Mouse (Mus musculus) heart, postnatal 14 days (tissue): ENCODE measurements around the gene Gcc2. TPM values are rescaled to one million over a fixed set of nuclear protein-coding genes. Genes with fewer than 3 reads are reported as not detected.
"Not testable (repeated sequence)": the region's sequence is repeated elsewhere in the genome, so short reads cannot be mapped to it uniquely, and the experiment has no call there.

Experiments
- DNase-seq, 2 experiments: peaks; one replicate each; pipeline ENCODE4 v3.0.0; 2021 to 2022
- intact Hi-C: fragments of 180-260 bp; cut with DNase I; formaldehyde crosslinking; loops from one replicate; pipeline ENCODE4 v1.15.1; 2025
- total RNA-seq, 2 experiments: library from RNA; stranded (reverse); gene quantifications; 2 replicates each; pipeline ENCODE4 v1.2.3; 2021

Gcc2 gene
- total RNA-seq, 2 experiments from 2014 or later: 23.2 to 27.2 TPM

DNA sequence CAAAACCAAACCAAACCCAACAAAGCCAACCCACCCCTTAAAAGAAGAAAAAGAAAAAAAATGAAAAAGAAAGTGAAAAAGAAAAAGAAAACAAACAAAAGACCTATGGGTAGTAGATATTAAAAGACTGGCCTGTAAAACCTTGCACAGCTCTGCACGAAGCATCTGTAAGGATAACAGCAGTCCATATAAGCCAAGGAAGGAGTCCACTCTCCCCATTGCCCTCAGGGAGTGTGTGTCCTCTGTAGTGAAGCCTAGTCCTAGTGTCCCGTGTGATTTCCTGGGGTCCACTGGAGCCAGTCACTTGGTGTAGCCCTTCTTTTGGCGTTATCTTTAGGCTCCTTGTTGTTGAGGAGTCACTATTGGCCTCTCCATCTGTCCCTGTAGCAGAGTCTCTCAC, 25.3 kb upstream of the Gcc2 start:
- intact Hi-C loops: not testable (repeated sequence)

DNA sequence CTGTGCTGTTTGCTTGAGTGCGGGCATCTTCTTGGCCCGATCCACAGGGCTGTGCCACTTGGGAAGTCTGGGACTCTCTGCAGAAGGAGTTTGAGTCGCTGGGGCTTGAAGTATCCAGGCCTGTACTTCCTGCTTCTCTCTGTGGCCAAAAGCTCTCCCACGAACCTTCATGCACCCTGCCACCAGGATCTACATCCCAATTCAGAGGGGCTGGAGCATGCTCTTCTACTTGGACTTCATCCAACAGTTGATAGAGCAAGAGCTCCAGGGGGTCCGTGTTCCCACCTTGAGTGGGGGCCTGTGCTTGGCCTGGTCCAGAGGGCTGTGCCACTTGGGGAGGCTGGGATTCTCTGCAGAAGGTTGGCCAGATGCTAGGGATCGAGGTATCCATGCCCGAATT, 24.2 kb upstream of the Gcc2 start:
- intact Hi-C loops: not testable (repeated sequence)
- peak in 1 of 2 experiments; percentile 52 for DNase-seq

More for the DNA sequence above, 25.3 kb upstream of the Gcc2 start:
- DNase-seq: not testable (repeated sequence)

DNA sequence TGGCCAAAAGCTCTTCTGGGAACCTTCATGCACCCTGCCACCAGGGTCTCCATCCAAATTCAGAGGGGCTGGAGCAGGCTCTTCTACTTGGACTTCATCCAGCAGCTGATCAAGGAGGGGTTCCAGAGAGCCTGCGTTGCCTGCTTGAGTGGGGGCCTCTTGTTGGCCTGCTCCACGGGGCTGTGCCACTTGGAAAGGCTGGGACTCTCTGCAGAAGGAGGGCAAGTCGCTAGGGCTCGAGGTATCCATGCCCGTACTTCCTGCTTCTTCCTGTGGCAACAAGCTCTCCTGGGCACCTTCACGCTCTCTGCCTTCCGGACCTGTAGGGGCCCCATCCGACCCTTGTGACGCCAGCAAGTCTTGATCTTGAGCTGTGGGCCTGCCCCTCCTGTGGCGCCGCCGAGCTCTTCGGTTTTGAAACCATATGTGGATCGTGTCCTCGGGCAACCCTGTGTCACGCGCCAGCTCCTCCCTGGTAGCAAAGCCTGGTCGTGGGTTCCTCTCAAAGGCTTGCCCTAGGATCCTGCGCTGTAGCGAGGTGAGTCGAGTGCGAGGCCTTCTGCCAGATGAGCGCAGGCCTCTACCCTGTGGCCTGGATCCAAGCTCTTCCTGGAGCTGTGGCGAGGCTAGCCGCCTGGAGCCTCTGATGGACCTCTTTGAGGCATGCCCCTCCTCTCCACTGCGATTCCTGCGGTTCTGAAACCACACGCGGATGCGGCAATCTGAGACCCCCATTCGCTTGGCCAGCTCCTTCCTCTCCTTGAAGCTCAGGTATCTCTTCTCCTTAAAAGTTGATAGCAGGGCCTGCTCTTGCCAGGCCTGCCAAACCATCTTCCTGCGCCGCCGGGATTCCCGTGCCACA, 23.3 kb upstream of the Gcc2 start:
- peak; percentile 70 to 76 for DNase-seq
- intact Hi-C loops: not testable (repeated sequence)

DNA sequence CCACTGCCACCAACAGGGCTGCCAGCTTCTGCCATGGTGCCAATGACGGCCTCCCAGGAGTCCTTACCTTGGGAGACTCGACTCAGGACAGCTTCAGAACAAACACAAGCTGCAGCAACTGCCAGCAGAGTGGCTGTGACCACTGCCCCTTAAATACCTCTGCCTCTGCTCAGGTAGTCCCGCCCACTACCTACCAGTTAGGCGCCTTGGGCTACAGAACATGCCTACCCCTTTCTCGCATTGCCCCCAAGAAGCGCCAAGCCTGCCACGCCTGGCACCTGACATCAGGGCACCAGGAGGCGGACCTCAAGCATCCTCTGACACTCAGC, 22.7 kb upstream of the Gcc2 start, which contains the start of gene Duxf3:
Gene Duxf3 (minus strand): TSS at position 35 of the 329 bp plus-strand sequence.
- DNase-seq: peak in 1 of 2 experiments; percentile 29
- intact Hi-C loops: not testable (repeated sequence)

DNA sequence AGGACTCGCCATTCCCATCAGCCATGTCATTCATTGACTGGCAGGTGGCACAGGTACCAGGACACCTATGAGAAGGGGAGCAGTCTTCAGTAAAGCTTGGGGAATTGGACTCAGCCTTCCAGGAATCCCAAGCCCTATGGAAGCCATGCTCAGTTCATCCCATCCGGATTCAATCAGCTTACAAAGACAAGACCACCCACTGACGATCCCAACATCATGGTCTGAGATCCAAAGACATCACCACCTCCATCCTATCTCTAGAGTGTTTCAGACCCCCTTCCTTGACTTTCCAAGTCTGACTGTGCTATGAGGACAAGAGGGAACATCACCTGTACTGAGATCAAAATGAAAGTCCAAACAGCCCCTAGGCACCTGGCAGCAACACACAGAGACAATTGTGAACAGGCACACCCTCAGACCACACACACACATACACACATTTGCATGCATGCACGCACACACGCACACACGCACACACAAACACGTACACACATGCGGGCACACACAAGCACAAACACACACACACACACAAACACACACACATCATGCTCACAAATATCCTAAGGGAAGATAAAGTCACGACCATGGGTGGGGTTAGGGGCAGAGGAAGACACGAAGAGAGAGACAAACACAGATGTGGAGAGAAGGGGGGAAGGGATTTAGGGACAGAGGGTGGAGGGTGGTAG, 22.1 kb upstream of the Gcc2 start:
- intact Hi-C loops: not testable (repeated sequence)
- peak; percentile 22 to 29 for DNase-seq

DNA sequence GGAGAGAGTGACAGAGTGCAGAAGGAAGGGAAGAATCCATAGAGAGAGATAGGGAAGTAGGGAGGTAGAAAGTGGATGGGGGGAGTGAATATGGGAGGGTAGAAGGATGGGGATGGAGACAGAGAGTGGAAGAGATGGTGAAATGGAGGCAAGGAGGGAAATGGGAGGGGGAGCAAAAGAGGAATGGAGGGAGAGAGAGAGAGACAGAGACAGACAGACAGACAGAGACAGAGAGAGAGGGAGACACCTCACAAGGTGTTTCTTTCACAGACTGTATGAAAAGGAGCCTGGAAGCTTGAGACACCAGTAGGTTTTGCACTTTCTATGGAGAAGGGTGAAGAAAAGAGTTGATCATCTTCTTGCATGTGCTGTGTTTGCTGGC, 21.6 kb upstream of the Gcc2 start:
- intact Hi-C loops, DNase-seq: not testable (repeated sequence)

DNA sequence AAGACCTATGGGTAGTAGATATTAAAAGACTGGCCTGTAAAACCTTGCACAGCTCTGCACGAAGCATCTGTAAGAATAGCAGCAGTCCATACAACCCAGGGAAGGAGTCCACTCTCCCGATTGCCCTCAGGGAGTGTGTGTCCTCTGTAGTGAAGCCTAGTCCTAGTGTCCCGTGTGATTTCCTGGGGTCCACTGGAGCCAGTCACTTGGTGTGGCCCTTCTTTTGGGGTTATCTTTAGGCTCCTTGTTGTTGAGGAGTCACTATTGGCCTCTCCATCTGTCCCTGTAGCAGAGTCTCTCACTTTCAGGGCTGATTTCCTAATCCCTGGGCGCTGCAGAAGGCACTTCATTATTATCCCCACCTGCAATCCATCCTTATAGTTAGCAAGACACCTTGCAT, 20.3 kb upstream of the Gcc2 start:
- intact Hi-C loops: not testable (repeated sequence)
- DNase-seq: peak; percentile 18 to 19

DNA sequence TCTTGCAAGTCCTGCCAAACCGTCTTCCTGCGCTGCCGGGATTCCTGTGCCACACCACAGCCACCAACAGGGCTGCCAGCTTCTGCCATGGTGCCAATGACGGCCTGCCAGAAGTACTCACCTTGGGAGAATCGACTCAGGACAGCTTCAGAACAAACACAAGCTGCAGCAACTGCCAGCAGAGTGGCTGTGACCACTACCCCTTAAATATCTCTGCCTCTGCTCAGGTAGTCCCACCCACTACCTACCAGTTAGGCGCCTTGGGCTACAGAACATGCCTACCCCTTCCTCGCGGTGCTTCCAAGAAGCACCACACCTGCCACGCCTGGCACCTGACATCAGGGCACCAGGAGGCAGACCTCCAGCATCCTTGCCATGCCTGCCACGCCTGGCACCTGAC, 18.7 kb upstream of the Gcc2 start, which contains the start of gene Gm4981:
Gene Gm4981 (minus strand): TSS at position 89 of the 400 bp plus-strand sequence.
- DNase-seq: no peak
- intact Hi-C loops: no loop called here

DNA sequence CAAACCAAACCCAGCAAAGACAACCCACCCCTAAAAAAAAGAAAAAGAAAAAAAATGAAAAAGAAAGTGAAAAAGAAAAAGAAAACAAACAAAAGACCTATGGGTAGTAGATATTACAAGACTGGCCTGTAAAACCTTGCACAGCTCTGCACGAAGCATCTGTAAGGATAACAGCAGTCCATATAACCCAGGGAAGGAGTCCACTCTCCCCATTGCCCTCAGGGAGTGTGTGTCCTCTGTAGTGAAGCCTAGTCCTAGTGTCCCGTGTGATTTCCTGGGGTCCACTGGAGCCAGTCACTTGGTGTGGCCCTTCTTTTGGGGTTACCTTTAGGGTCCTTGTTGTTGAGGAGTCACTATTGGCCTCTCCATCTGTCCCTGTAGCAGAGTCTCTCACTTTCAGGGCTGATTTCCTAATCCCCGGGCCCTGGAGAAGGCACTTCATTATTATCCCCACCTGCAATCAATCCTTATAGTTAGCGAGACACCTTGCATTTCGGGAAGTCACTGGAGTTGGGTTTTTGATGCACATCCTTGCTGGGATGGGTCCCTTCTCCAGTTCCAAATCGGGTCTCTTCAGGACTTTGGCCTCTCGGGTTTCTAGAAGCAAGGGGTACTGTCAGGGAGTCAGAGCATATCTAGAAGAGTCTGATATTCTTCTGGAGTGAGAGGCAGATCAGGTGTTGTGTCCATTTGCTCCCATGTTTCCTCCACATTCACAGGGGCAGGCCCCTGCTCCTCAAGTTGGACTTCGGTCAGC, 16.1 kb upstream of the Gcc2 start:
- DNase-seq: peak; percentile 38 to 61
- intact Hi-C loops: not testable (repeated sequence)

DNA sequence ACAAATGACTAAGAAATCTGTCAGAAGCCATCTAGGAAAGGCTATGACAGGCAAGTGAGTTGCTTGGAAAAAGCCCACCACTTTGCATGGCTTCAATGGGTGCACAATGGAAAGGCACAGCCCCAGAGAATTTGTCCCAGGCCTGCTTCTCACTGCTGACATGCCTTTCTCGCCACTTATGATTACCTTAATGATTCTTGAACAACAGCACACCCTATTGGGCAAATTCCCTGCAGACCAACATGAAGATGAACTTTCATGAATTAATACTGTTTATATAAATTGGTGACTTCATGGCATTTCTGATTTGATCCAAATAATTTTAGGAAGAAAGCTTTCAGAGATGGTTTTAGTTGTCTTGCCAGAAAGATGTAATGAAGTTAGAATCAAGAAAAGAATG, 5.8 kb upstream of the Gcc2 start:
- intact Hi-C loops: no loop called here
- DNase-seq: no peak

DNA sequence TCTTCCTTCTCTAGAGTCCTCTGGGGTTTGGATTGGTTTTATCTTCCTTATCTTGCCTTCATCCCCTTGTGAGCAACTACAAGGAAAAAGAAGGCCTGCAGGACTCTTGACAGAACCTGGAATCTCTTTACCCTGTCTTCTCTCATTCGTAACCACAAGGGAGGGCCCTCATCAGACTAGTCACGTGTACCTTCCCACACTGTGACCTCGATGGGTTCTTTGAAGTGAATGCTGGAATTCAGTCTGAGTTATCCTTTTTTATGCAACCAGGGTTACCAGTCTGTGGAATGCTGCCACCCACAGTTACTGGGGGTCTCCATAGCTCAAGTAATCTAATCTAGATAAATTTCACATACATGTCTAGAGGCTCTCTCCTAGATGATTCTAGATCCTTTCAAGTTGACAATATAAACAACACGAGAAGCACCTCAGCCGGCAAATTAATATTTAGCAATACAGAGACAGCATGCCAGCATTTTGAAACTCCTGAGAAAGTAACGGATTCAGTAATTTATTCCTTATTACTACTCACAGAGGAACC, 592 bp upstream of the Gcc2 start:
- intact Hi-C loops: loop anchor here (5.0 kb wide), 1 partner anchor 68 kb away; the partner anchor contains the start of gene Lims1
- no peak for DNase-seq

DNA sequence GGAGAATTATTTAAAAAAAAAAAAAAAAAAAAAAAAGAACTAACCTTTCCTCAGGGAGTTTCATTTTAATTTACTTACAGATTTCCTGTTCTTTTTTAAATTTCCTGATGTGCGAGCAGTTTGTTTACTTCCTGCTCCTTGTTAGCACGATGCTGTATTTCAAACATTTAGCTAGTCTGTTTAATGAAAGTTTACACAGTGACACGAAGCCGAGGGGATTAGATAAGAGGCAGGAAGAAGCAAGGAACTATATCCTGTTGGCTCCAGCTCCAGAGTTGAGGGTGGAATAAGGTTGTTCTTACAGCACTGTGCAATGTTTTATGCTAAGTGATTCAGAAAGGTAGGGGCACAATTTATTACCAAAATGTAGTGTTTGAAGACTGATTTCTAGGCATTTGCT, 657 bp downstream of the Gcc2 start:
- intact Hi-C loops: loop anchor here (5.0 kb wide), 1 partner anchor 66 kb away; the partner anchor contains the start of gene Lims1
- peak in 1 of 2 experiments; percentile 6 for DNase-seq

DNA sequence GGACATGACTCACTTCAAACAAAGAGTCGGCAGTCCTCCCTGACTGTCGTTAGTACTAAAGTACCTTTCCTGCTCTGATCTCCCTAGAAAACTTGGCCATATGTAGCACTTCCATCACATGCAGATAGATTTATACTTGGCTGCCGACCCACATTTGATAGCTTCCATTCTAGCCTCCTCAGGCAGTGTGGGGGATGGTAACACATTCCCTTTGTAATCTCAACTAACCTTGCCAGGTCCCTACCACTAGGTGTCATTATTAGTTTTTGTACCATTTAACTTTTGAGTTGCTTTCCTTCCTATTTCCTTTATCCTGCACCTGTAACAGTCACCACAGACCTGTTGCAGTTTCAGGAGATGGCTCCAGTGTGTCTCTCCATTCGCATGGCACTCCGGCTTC, 3.2 kb downstream of the Gcc2 start:
- DNase-seq: no peak
- intact Hi-C loops: loop anchor here (5.0 kb wide), 1 partner anchor 64 kb away; the partner anchor contains the start of gene Lims1

DNA sequence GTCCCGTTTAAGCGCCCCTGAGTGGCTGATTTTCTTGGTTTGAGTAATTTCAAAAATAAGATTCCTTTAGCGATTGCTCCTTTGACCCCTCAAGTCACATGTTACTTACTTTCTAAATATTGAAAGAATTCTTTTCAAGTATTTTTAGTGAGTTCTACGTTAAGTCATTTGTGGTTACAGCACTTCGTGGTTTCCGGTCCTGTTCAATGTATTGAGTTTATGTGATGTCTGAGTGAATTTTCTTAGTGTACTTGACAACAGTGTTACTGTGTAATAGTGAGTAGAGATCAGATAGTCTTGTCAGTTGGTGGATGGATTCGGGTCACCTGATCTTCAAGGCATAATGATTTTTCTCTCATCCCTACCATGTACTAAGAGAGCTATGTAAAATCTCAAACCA, 26.9 kb downstream of the Gcc2 start:
- no peak for DNase-seq
- intact Hi-C loops: no loop called here

DNA sequence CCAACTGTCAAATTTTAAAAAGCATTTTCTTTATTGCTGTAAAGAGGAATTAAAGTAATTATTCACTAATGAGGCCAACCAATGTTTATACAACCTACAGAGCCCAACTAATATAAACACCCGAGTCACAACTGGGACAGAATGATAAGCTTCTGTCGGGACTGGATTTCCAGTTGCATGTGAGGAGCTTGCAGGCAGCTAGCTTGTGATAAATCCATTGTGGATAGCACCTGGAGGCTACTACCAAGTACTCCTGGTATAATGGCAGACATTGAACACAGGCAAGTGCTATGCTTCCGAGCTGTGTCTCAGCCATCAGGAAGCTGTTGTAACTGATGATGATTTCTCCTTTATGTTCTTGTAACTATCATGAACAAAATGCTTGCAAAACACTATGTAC, 35.4 kb downstream of the Gcc2 start:
- DNase-seq: no peak
- intact Hi-C loops: no loop called here

DNA sequence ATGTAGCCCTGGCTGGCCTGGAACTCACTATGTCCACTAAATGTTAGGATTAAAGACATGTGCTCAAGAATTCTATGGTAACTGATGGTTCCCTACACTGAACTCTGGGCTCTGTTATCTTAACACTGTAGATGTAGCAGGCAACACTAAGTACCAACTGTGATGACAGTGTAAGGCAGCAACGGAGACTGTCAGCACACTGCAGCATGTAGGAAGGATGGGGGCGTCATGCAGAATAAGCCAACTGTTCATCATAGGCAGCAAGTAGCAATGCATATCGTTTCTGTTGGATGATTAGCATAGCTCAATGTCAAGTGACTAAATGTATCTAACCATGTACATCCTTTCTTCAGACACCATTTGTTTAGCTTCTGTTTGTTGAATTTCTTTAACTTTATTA, 38.9 kb downstream of the Gcc2 start:
- no peak for DNase-seq
- intact Hi-C loops: no loop called here

DNA sequence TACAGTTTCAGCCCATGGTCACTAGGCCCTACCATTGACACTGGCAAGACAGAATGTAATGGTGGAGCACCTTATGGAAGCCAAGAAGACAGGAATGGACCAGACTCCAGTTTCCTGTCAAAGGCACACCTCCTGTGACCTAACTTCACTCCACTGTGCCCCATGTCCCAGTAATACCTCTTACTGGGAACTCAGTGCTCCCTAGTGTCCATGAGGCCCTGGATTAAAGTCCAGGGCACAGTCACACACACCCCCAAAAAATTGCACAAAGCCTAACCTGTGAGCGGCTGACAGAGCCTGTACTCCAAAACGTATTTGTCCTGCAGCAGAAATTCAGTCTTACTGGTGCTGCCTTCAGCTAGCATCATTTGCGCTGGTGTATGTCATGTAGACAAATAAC, 40.3 kb downstream of the Gcc2 start:
- intact Hi-C loops: no loop called here
- no peak for DNase-seq

DNA sequence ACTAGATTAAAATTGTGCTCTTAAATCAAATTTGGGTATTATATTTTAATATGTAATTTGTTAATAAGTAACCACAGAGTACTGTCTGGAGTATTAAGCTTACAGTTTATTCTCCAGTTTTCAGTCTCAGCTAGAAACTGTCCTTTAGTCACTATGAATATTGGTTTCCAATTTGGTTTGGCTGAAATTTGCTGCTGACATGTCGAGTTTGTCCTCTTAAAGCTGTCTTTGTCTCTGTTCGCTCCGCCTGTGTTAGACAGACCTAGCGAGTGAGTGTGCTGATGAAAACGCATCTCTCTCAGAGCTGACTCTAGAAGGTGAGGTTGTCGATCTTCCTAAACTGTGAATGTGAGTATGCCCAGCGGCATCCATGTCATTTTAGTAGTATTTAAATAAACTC, 49.7 kb downstream of the Gcc2 start:
- no peak for DNase-seq
- intact Hi-C loops: no loop called here

DNA sequence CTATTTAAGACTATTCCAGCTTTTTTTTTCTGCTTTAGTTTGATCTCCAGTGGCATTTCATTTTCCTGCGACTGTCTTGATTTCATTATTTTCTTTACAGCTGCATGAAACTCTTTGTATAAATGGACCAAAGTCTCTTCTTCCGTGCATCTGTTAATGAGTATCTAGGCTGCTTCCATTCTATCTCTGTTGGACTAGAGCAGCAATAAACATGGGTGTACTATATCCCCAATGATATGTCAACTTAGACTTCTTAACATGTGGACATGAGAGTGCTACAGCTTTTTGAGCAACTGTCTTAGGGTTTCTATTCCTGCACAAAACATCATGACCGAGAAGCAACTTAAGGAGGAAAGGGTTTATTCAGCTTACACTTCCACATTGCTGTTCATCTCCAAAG, 51.6 kb downstream of the Gcc2 start:
- intact Hi-C loops: no loop called here
- no peak for DNase-seq

DNA sequence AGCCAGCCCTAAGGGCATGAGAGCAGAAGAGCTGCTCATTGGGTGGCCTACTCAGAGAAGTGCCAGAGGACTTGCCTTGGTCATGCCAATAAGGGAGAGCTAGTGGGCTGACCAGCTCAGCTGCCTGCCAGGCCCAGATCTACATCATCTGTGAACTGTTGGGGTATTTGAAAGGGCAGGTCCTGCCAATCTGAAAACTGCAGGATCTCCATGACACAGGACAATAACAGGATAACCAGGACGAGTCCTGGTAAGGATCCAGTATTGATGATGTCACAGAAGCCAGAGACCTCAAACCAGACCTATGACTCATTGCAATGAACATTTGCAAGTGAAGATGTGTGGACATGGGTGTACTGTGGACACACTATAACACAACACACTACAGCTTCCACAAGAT, 55.5 kb downstream of the Gcc2 start:
- intact Hi-C loops: no loop called here
- no peak for DNase-seq

DNA sequence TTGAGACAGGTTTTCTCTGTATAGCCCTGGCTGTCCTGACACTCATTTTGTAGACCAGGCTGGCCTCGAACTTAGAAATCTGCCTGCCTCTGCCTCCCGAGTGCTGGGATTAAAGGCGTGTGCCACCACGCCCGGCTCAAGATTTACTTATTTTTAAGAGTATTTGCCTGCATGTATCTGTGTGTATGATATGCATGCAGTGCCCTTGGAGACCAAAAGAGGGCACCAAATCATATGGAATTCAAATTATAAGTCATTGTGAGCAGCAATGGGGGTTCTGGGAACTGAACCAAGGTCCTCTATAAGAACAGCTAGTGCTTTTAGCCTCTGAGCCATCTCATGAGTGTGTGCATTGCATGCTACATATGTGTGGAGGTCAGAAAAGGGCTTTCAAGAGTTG, 57.6 kb downstream of the Gcc2 start:
- intact Hi-C loops: no loop called here
- DNase-seq: no peak
